Comparison of ENCODE assay signal across 8 mouse cellular contexts in genomic region chr3:107917783-107918408, GRCm38 (mm10). TPM values are rescaled to one million over a fixed set of nuclear protein-coding genes. Genes with fewer than 3 reads are reported as not detected.
A peak's percentile ranks its signal among the peaks of the same experiment; 100 is the strongest.
DNase-seq lines count a peak whose midpoint lies in the region; ATAC-seq and TF ChIP-seq lines count a peak whose summit lies in the region.

No protein-coding gene starts in this region.

- POLR2A ChIA-PET in Patski (lab: Charles Lee) = interaction anchor here (0.7 to 1.3 kb wide), 3 partner anchors 11 to 50 kb away, joined by 3 to 6 read pairs (median 4); no protein-coding TSS in a partner anchor

- H3K27ac ChIP-seq in midbrain, embryonic 10.5 days (replicated peaks) = no peak overlapping the region
- H3K27ac ChIP-seq in midbrain, embryonic 16.5 days (ENCODE audit: low read length) = no peak overlapping the region
- no peak overlapping the region for H3K27ac ChIP-seq in midbrain, embryonic 11.5 days (ENCODE audit: low read depth, low read length)

- 59% methylated on average over 7 of the region's 7 CpGs for WGBS in midbrain, embryonic 10.5 days
- 58% methylated on average over 7 of the region's 7 CpGs for WGBS in midbrain, embryonic 16.5 days
- WGBS in midbrain, embryonic 11.5 days = 57% methylated on average over 7 of the region's 7 CpGs

- H3K27me3 ChIP-seq in midbrain, embryonic 10.5 days (ENCODE audit: low read depth, poor library complexity, severe bottlenecking) = no peaks in the 10 kb centered on the region
- no peaks in the 10 kb centered on the region for H3K27me3 ChIP-seq in midbrain, embryonic 16.5 days (ENCODE audit: control insufficient read depth, insufficient read depth, low read depth, low read length)
- no peaks in the 10 kb centered on the region for H3K27me3 ChIP-seq in Patski
- no peaks in the 10 kb centered on the region for H3K27me3 ChIP-seq in midbrain, embryonic 11.5 days (ENCODE audit: control insufficient read depth, insufficient read depth, low read length)

- ATAC-seq in midbrain, embryonic 16.5 days = no peak
- no peak for ATAC-seq in Patski
- ATAC-seq in midbrain, embryonic 11.5 days (ENCODE audit: low FRiP score) = peak; percentile 58; the same call in 1 of the 2 replicates

- in situ Hi-C loops in Patski (cut with MboI; ENCODE audit: low pct_unique_long_range_greater_than_20kb) = loop anchor here (5.0 kb wide), 1 partner anchor 51 kb away; no protein-coding TSS in a partner anchor

- H3K36me3 ChIP-seq in midbrain, embryonic 10.5 days = no peaks in the 10 kb centered on the region
- H3K36me3 ChIP-seq in midbrain, embryonic 16.5 days (ENCODE audit: control insufficient read depth, insufficient read depth, low read length) = no peaks in the 10 kb centered on the region
- H3K36me3 ChIP-seq in midbrain, embryonic 11.5 days (ENCODE audit: control insufficient read depth, insufficient read depth, low read length) = no peaks in the 10 kb centered on the region

- CTCF ChIA-PET in Patski (lab: Charles Lee) = interaction anchor here (0.7 to 8.8 kb wide), 28 partner anchors 10 to 294 kb away, joined by 3 to 108 read pairs (median 4); partner anchors contain the start of genes Gstm5 and Gstm7

- no peak overlapping the region for H3K4me3 ChIP-seq in midbrain, embryonic 10.5 days
- no peak overlapping the region for H3K4me3 ChIP-seq in midbrain, embryonic 16.5 days (ENCODE audit: low read depth, low read length)
- no peak overlapping the region for H3K4me3 ChIP-seq in midbrain, embryonic 11.5 days (ENCODE audit: low read depth, low read length)

- peak; percentile 86 for TF ChIP-seq CTCF in Patski (IDR thresholded peaks at IDR 0.05)

- no peak overlapping the region for H3K9ac ChIP-seq in midbrain, embryonic 16.5 days (ENCODE audit: low read depth, low read length)
- H3K9ac ChIP-seq in midbrain, embryonic 11.5 days (ENCODE audit: low read length) = no peak overlapping the region

- no peaks in the 10 kb centered on the region for H3K4me1 ChIP-seq in midbrain, embryonic 10.5 days
- H3K4me1 ChIP-seq in midbrain, embryonic 16.5 days (ENCODE audit: control insufficient read depth, insufficient read depth, low read length) = no peaks in the 10 kb centered on the region
- no peaks in the 10 kb centered on the region for H3K4me1 ChIP-seq in midbrain, embryonic 11.5 days (ENCODE audit: control insufficient read depth, insufficient read depth, low read length)

- DNase-seq in midbrain, embryonic 10.5 days (ENCODE audit: low spot score) = peak; percentile 47
- no peak for DNase-seq in Patski (ENCODE audit: low read depth, low spot score)
- DNase-seq in embryo, embryonic 11 days = peak; percentile 79
- DNase-seq in heart, postnatal 4 days = peak; percentile 71
- DNase-seq in layer of hippocampus, adult 9-11 months = peak; percentile 61
- DNase-seq in midbrain, embryonic 11.5 days (ENCODE audit: low spot score, missing footprints) = peak; percentile 92
- peak; percentile 24 for DNase-seq in thymus, postnatal 25 days

- H3K4me2 ChIP-seq in midbrain, embryonic 16.5 days (ENCODE audit: low read length) = no peak overlapping the region
- no peak overlapping the region for H3K4me2 ChIP-seq in midbrain, embryonic 11.5 days

- H3K9me3 ChIP-seq in midbrain, embryonic 10.5 days (replicated peaks) = no peaks in the 10 kb centered on the region
- no peaks in the 10 kb centered on the region for H3K9me3 ChIP-seq in midbrain, embryonic 16.5 days (replicated peaks; ENCODE audit: control insufficient read depth, low read length, poor library complexity, severe bottlenecking)
- H3K9me3 ChIP-seq in midbrain, embryonic 11.5 days (ENCODE audit: control insufficient read depth, low read length) = no peaks in the 10 kb centered on the region

RNA-seq across cellular contexts. Expression of gene Gstm7, which starts 13.7 kb away (rescaled TPM):
- 20.6 and 39.5 TPM in 2 replicates for polyA plus RNA-seq in midbrain, embryonic 10.5 days (2016; fragmentation: Nextera tagmentation; extraction: Ambion mirVana)
- polyA plus RNA-seq in midbrain, embryonic 16.5 days (2015; fragmentation: Nextera tagmentation; extraction: Ambion mirVana) = 44.7 and 62.2 TPM in 2 replicates
- polyA plus RNA-seq in Patski (2021) = 13.3 TPM
- 10 to 100 TPM; 23.0 to 23.2 TPM for total RNA-seq in heart, postnatal 4 days (2021)
- polyA plus RNA-seq in midbrain, embryonic 11.5 days (2014; fragmentation: Nextera tagmentation; extraction: Ambion mirVana) = 54.7 and 58.1 TPM in 2 replicates

RNA-seq across cellular contexts. Expression of gene Gstm5, which starts 22.3 kb away (rescaled TPM):
- 240 and 243 TPM in 2 replicates for polyA plus RNA-seq in midbrain, embryonic 10.5 days (2016; fragmentation: Nextera tagmentation; extraction: Ambion mirVana)
- 225 and 239 TPM in 2 replicates for polyA plus RNA-seq in midbrain, embryonic 16.5 days (2015; fragmentation: Nextera tagmentation; extraction: Ambion mirVana)
- polyA plus RNA-seq in Patski (2021) = 150 TPM
- total RNA-seq in heart, postnatal 4 days (2021) = 10 to 100 TPM; 48.2 to 50.6 TPM
- polyA plus RNA-seq in midbrain, embryonic 11.5 days (2014; fragmentation: Nextera tagmentation; extraction: Ambion mirVana) = 270 and 277 TPM in 2 replicates

RNA-seq across cellular contexts. Expression of gene Gstm6, which starts 25.7 kb away (rescaled TPM):
- polyA plus RNA-seq in midbrain, embryonic 10.5 days (2016; fragmentation: Nextera tagmentation; extraction: Ambion mirVana) = 13.1 and 13.4 TPM in 2 replicates
- 21.2 and 23.2 TPM in 2 replicates for polyA plus RNA-seq in midbrain, embryonic 16.5 days (2015; fragmentation: Nextera tagmentation; extraction: Ambion mirVana)
- polyA plus RNA-seq in Patski (2021) = 0.15 TPM
- total RNA-seq in heart, postnatal 4 days (2021) = 1 to 10 TPM; 4.1 to 4.5 TPM
- 11.3 and 14.4 TPM in 2 replicates for polyA plus RNA-seq in midbrain, embryonic 11.5 days (2014; fragmentation: Nextera tagmentation; extraction: Ambion mirVana)

RNA-seq across cellular contexts. Expression of gene Eps8l3, which starts 40.9 kb away (rescaled TPM):
- polyA plus RNA-seq in midbrain, embryonic 10.5 days (2016; fragmentation: Nextera tagmentation; extraction: Ambion mirVana) = not detected in 2 replicates
- not detected in 2 replicates for polyA plus RNA-seq in midbrain, embryonic 16.5 days (2015; fragmentation: Nextera tagmentation; extraction: Ambion mirVana)
- polyA plus RNA-seq in Patski (2021) = not detected
- total RNA-seq in heart, postnatal 4 days (2021) = not detected
- not detected in 2 replicates for polyA plus RNA-seq in midbrain, embryonic 11.5 days (2014; fragmentation: Nextera tagmentation; extraction: Ambion mirVana)

RNA-seq across cellular contexts. Expression of gene Gstm3, which starts 51.2 kb away (rescaled TPM):
- not detected in 2 replicates for polyA plus RNA-seq in midbrain, embryonic 10.5 days (2016; fragmentation: Nextera tagmentation; extraction: Ambion mirVana)
- polyA plus RNA-seq in midbrain, embryonic 16.5 days (2015; fragmentation: Nextera tagmentation; extraction: Ambion mirVana) = not detected in 2 replicates
- not detected for polyA plus RNA-seq in Patski (2021)
- total RNA-seq in heart, postnatal 4 days (2021) = not detected
- not detected in 2 replicates for polyA plus RNA-seq in midbrain, embryonic 11.5 days (2014; fragmentation: Nextera tagmentation; extraction: Ambion mirVana)

Comparison
In these comparisons a context has a peak if more than half of its experiments do, and no peak if none do; other contexts are left out.
1. RNA of gene Gstm6, which starts 25.7 kb away (polyA plus RNA-seq): 21.2 to 23.2 TPM in midbrain, embryonic 16.5 days, 13.1 to 13.4 TPM in midbrain, embryonic 10.5 days and 11.3 to 14.4 TPM in midbrain, embryonic 11.5 days; 0.15 TPM in Patski (single experiment); every median in the first group is over 10 times any median in the second.